Mouse (Mus musculus) hindbrain, embryonic 11.5 days (tissue): Measurements from ENCODE around the gene Mia3. TPM values are rescaled to one million over a fixed set of nuclear protein-coding genes. Genes with fewer than 3 reads are reported as not detected.

ENCODE experiments used
- ATAC-seq: fragments of 200-750 bp; cut with Nextera tagmentation; 2 replicates; pipeline ENCODE4 v1.8.0; 2017; ENCODE audit warnings: mild to moderate bottlenecking, moderate TSS enrichment, moderate library complexity; ENCODE audit not compliant: low FRiP score
- DNase-seq: peaks from one replicate; pipeline ENCODE4 v3.0.0-alpha.2; 2015; ENCODE audit warnings: low spot score
- H3K27ac ChIP-seq: fragments of 300-500 bp; sonication (generic); 2 replicates; pipeline ENCODE4 v1.5.1; 2014; ENCODE audit warnings: mild to moderate bottlenecking, low read depth, low read length
- H3K27me3 ChIP-seq: fragments of 300-500 bp; sonication (generic); 2 replicates; pipeline ENCODE4 v1.6.1; 2014; ENCODE audit warnings: mild to moderate bottlenecking, low read length, moderate library complexity, mixed read lengths; ENCODE audit not compliant: control insufficient read depth, insufficient read depth
- H3K36me3 ChIP-seq: fragments of 300-500 bp; sonication (generic); 2 replicates; pipeline ENCODE4 v1.6.1; 2014; ENCODE audit warnings: mild to moderate bottlenecking, low read length, moderate library complexity, mixed read lengths; ENCODE audit not compliant: control insufficient read depth, insufficient read depth
- H3K4me1 ChIP-seq: fragments of 300-500 bp; sonication (generic); replicated peaks from 2 replicates; pipeline ENCODE4 v1.6.1; 2014; ENCODE audit warnings: low read length, mixed read lengths; ENCODE audit not compliant: control insufficient read depth, insufficient read depth
- H3K4me2 ChIP-seq: fragments of 300-500 bp; sonication (generic); replicated peaks from 2 replicates; pipeline ENCODE4 v1.6.1; 2014; ENCODE audit warnings: mild to moderate bottlenecking, low read depth, low read length
- H3K4me3 ChIP-seq: fragments of 300-500 bp; sonication (generic); 2 replicates; pipeline ENCODE4 v1.5.1; 2014; ENCODE audit warnings: low read depth, low read length
- H3K9ac ChIP-seq: fragments of 300-500 bp; sonication (generic); 2 replicates; pipeline ENCODE4 v1.6.1; 2014; ENCODE audit warnings: low read depth, low read length
- H3K9me3 ChIP-seq: fragments of 300-500 bp; sonication (generic); 2 replicates; pipeline ENCODE4 v1.6.1; 2016; ENCODE audit warnings: low read length; ENCODE audit not compliant: control insufficient read depth
- WGBS: fragments of 180-500 bp; shearing (Covaris S2); extraction: QIAGEN DNeasy Blood & Tissue Kit; methylation state at CpG from one replicate; pipeline ENCODE4 v1.1.7; 2014; 5-methylcytosine and 5-hydroxymethylcytosine counted together
- polyA plus RNA-seq: library from polyadenylated mRNA; unstranded; fragments of >200 nt; fragmentation: Nextera tagmentation; extraction: Ambion mirVana; gene quantifications from 2 replicates; pipeline ENCODE4 v1.2.1, GENCODE M21; 2014

Gene Mia3
- polyA plus RNA-seq, 1 experiment from 2014 or later, result 97.5 TPM

- ATAC-seq (no peak; the same call in 1 of the 2 replicates), DNase-seq (peak; percentile 68)
- Histone ChIP-seq H3K4me3 (peak overlapping the region; percentile 48), H3K27me3 (no peaks in the 10 kb centered on the region), H3K4me1 (no peaks in the 10 kb centered on the region), H3K36me3 (no peaks in the 10 kb centered on the region), H3K27ac (peak overlapping the region; percentile 3; the same call in 1 of the 2 replicates), H3K9me3 (no peaks in the 10 kb centered on the region), H3K9ac (peak overlapping the region; percentile 28), H3K4me2 (peak overlapping the region; percentile 45)
- WGBS, result 0% methylated on average over 22 of the region's 30 CpGs
Measured at GRCm38 (mm10) chr1:183297473-183297885, 71.9 kb downstream of the Mia3 start.

- DNase-seq (peak; percentile 94), ATAC-seq (peak; percentile 92)
- H3K4me3 ChIP-seq, result peak within 1 kb of the TSS; percentile 48
- no peaks in the 10 kb centered on the region for H3K27me3 ChIP-seq
- H3K36me3 ChIP-seq, result no peaks in the 10 kb centered on the region
- H3K4me2 ChIP-seq, result peak within 1 kb of the TSS; percentile 45
- 1% methylated on average over 37 of the region's 39 CpGs for WGBS
- peak within 1 kb of the TSS; percentile 42 for H3K9ac ChIP-seq
- no peaks in the 10 kb centered on the region for H3K4me1 ChIP-seq
- H3K27ac ChIP-seq, result peak within 1 kb of the TSS; percentile 37; the same call in 1 of the 2 replicates
- H3K9me3 ChIP-seq, result no peaks in the 10 kb centered on the region
Measured at GRCm38 (mm10) chr1:183296877-183297383, 72.4 kb downstream of the Mia3 start, which contains the start of gene Brox. Brox (minus strand) TSS chr1:183297269.

- H3K4me1 ChIP-seq, result no peaks in the 10 kb centered on the region
- peak within 1 kb of the TSS; percentile 48 for H3K4me3 ChIP-seq
- WGBS, result under 1% methylated on average over 26 of the region's 26 CpGs
- peak within 1 kb of the TSS; percentile 37; the same call in 1 of the 2 replicates for H3K27ac ChIP-seq
- H3K36me3 ChIP-seq, result no peaks in the 10 kb centered on the region
- DNase-seq (no peak), ATAC-seq (peak; percentile 28)
- H3K9me3 ChIP-seq, result no peaks in the 10 kb centered on the region
- H3K4me2 ChIP-seq, result peak within 1 kb of the TSS; percentile 45
- peak within 1 kb of the TSS; percentile 42 for H3K9ac ChIP-seq
- H3K27me3 ChIP-seq, result no peaks in the 10 kb centered on the region
Measured at GRCm38 (mm10) chr1:183296465-183296864, 72.9 kb downstream of the Mia3 start, which contains the start of gene Aida. Aida (plus strand) TSS chr1:183296590.

GRCm38 (mm10) chr1:183289576-183289975, 79.8 kb downstream of the Mia3 start:
- WGBS, result 87% methylated on average over 4 of the region's 4 CpGs
- Histone ChIP-seq H3K9ac (no peak overlapping the region), H3K27me3 (no peaks in the 10 kb centered on the region), H3K36me3 (peaks cover 6% of the 10 kb centered on the region; the same call in 1 of the 2 replicates), H3K4me3 (no peak overlapping the region), H3K27ac (no peak overlapping the region), H3K4me2 (no peak overlapping the region), H3K9me3 (no peaks in the 10 kb centered on the region), H3K4me1 (no peaks in the 10 kb centered on the region)
- ATAC-seq, result no peak
- no peak for DNase-seq

GRCm38 (mm10) chr1:183288351-183288750, 81.0 kb downstream of the Mia3 start:
- Histone ChIP-seq H3K4me1 (no peaks in the 10 kb centered on the region), H3K9me3 (no peaks in the 10 kb centered on the region), H3K36me3 (peaks cover 6% of the 10 kb centered on the region; the same call in 1 of the 2 replicates), H3K9ac (no peak overlapping the region), H3K4me2 (no peak overlapping the region), H3K27ac (no peak overlapping the region), H3K27me3 (no peaks in the 10 kb centered on the region), H3K4me3 (no peak overlapping the region)
- WGBS, result 86% methylated on average over 3 of the region's 3 CpGs
- DNase-seq, result no peak
- no peak for ATAC-seq

Other genes starting within 250 kb of the Mia3 start
- gene Disp1, start 148.0 kb downstream of the Mia3 start, polyA plus RNA-seq, result 11.2 and 12.7 TPM in 2 replicates
- gene Aida, start 73.0 kb downstream of the Mia3 start, polyA plus RNA-seq, result 34.9 and 40.9 TPM in 2 replicates
- 73.1 and 82.3 TPM in 2 replicates for gene Brox, start 72.3 kb downstream of the Mia3 start, polyA plus RNA-seq
- 18.4 and 20.2 TPM in 2 replicates for gene Taf1a, start 19.4 kb upstream of the Mia3 start, polyA plus RNA-seq
- 0.47 and 0.54 TPM in 2 replicates for gene Hhipl2, start 48.7 kb upstream of the Mia3 start, polyA plus RNA-seq